ENCODE assay signal across 7 mouse cellular contexts in genomic region chr7:142458026-142458425, GRCm38 (mm10). TPM values are rescaled to one million over a fixed set of nuclear protein-coding genes. Genes with fewer than 3 reads are reported as not detected.
A peak's percentile ranks its signal among the peaks of the same experiment; 100 is the strongest.
DNase-seq lines count a peak whose midpoint lies in the region; ATAC-seq lines count a peak whose summit lies in the region.

No protein-coding gene starts in this region.

- H3K27ac ChIP-seq in forebrain, embryonic 13.5 days = peak overlapping the region; percentile 60
- H3K27ac ChIP-seq in intestine, embryonic 16.5 days (ENCODE audit: low read length) = peak overlapping the region; percentile 94
- peak overlapping the region; percentile 60; the same call in 1 of the 2 replicates for H3K27ac ChIP-seq in midbrain, embryonic 14.5 days (replicated peaks; ENCODE audit: low read depth, low read length)

- no peaks in the 10 kb centered on the region for H3K36me3 ChIP-seq in forebrain, embryonic 13.5 days (ENCODE audit: poor library complexity, severe bottlenecking)
- no peaks in the 10 kb centered on the region for H3K36me3 ChIP-seq in intestine, embryonic 16.5 days (ENCODE audit: control insufficient read depth, insufficient read depth, low read length)
- no peaks in the 10 kb centered on the region for H3K36me3 ChIP-seq in midbrain, embryonic 14.5 days (ENCODE audit: control insufficient read depth, insufficient read depth, low read length)

- no peaks in the 10 kb centered on the region for H3K9me3 ChIP-seq in forebrain, embryonic 13.5 days (replicated peaks)
- H3K9me3 ChIP-seq in intestine, embryonic 16.5 days (ENCODE audit: control insufficient read depth, low read length) = no peaks in the 10 kb centered on the region
- no peaks in the 10 kb centered on the region for H3K9me3 ChIP-seq in midbrain, embryonic 14.5 days (ENCODE audit: control insufficient read depth, low read length)

- H3K4me1 ChIP-seq in forebrain, embryonic 13.5 days = peaks cover 22% of the 10 kb centered on the region
- peaks cover 25% of the 10 kb centered on the region for H3K4me1 ChIP-seq in intestine, embryonic 16.5 days (ENCODE audit: control insufficient read depth, insufficient read depth, low read length)
- peaks cover 10% of the 10 kb centered on the region; the same call in 1 of the 2 replicates for H3K4me1 ChIP-seq in midbrain, embryonic 14.5 days (ENCODE audit: control insufficient read depth, insufficient read depth, low read length)

- no peak overlapping the region for H3K4me3 ChIP-seq in forebrain, embryonic 13.5 days
- no peak overlapping the region for H3K4me3 ChIP-seq in intestine, embryonic 16.5 days (ENCODE audit: low read length)
- no peak overlapping the region for H3K4me3 ChIP-seq in midbrain, embryonic 14.5 days (replicated peaks; ENCODE audit: low read depth, low read length)

- DNase-seq in thymus, postnatal 36 days = peak; percentile 4 to 8
- DNase-seq in thymus, postnatal 25 days = no peak
- no peak for DNase-seq in midbrain, embryonic 14.5 days
- DNase-seq in adrenal gland, postnatal 25 days = no peak
- DNase-seq in ovary, postnatal 36 days (ENCODE audit: low spot score) = no peak

- 30% methylated on average over 2 of the region's 2 CpGs for WGBS in forebrain, embryonic 13.5 days
- 14% methylated on average over 2 of the region's 2 CpGs for WGBS in intestine, embryonic 16.5 days
- 71% methylated on average over 2 of the region's 2 CpGs for WGBS in midbrain, embryonic 14.5 days

- no peak overlapping the region for H3K4me2 ChIP-seq in forebrain, embryonic 13.5 days
- H3K4me2 ChIP-seq in intestine, embryonic 16.5 days (ENCODE audit: low read depth, low read length) = no peak overlapping the region
- H3K4me2 ChIP-seq in midbrain, embryonic 14.5 days (ENCODE audit: low read length) = no peak overlapping the region

- no peak for ATAC-seq in forebrain, embryonic 13.5 days
- ATAC-seq in intestine, embryonic 16.5 days = peak; percentile 77
- no peak for ATAC-seq in midbrain, embryonic 14.5 days (ENCODE audit: low FRiP score, low TSS enrichment)

- no peaks in the 10 kb centered on the region for H3K27me3 ChIP-seq in forebrain, embryonic 13.5 days
- no peaks in the 10 kb centered on the region for H3K27me3 ChIP-seq in intestine, embryonic 16.5 days (replicated peaks; ENCODE audit: control insufficient read depth, insufficient read depth, low read length)
- H3K27me3 ChIP-seq in midbrain, embryonic 14.5 days (ENCODE audit: control insufficient read depth, insufficient read depth, low read length) = no peaks in the 10 kb centered on the region

- H3K9ac ChIP-seq in forebrain, embryonic 13.5 days = no peak overlapping the region
- 0 out of 2 replicates have a peak overlapping the region, but pooled peaks have one; percentile 31 for H3K9ac ChIP-seq in intestine, embryonic 16.5 days (ENCODE audit: low read depth, low read length)
- no peak overlapping the region for H3K9ac ChIP-seq in midbrain, embryonic 14.5 days (replicated peaks; ENCODE audit: low read length)

RNA-seq across cellular contexts. Expression of gene Lsp1, which starts 2.6 kb away (rescaled TPM):
- polyA plus RNA-seq in forebrain, embryonic 13.5 days (2015; fragmentation: Nextera tagmentation; extraction: Ambion mirVana) = 4.2 TPM in 2 replicates
- 125 and 134 TPM in 2 replicates for polyA plus RNA-seq in intestine, embryonic 16.5 days (2015; fragmentation: Nextera tagmentation; extraction: Ambion mirVana)
- 2.7 and 8.0 TPM in 2 replicates for polyA plus RNA-seq in midbrain, embryonic 14.5 days (2014; fragmentation: Nextera tagmentation; extraction: Ambion mirVana)
- total RNA-seq in adrenal gland, postnatal 25 days (2021) = 12.6 and 14.4 TPM in 2 replicates

RNA-seq across cellular contexts. Expression of gene Tnni2, which starts 16.4 kb away (rescaled TPM):
- polyA plus RNA-seq in forebrain, embryonic 13.5 days (2015; fragmentation: Nextera tagmentation; extraction: Ambion mirVana) = 0.61 TPM in 1 of 2 replicates, not detected in the other
- 4.3 and 4.7 TPM in 2 replicates for polyA plus RNA-seq in intestine, embryonic 16.5 days (2015; fragmentation: Nextera tagmentation; extraction: Ambion mirVana)
- not detected in 2 replicates for polyA plus RNA-seq in midbrain, embryonic 14.5 days (2014; fragmentation: Nextera tagmentation; extraction: Ambion mirVana)
- not detected in 2 replicates for total RNA-seq in adrenal gland, postnatal 25 days (2021)

RNA-seq across cellular contexts. Expression of gene Syt8, which starts 23.4 kb away (rescaled TPM):
- not detected in 2 replicates for polyA plus RNA-seq in forebrain, embryonic 13.5 days (2015; fragmentation: Nextera tagmentation; extraction: Ambion mirVana)
- 8.8 and 10.4 TPM in 2 replicates for polyA plus RNA-seq in intestine, embryonic 16.5 days (2015; fragmentation: Nextera tagmentation; extraction: Ambion mirVana)
- not detected in 2 replicates for polyA plus RNA-seq in midbrain, embryonic 14.5 days (2014; fragmentation: Nextera tagmentation; extraction: Ambion mirVana)
- total RNA-seq in adrenal gland, postnatal 25 days (2021) = not detected in 2 replicates

RNA-seq across cellular contexts. Expression of gene Tnnt3, which starts 40.6 kb away (rescaled TPM):
- 0.28 and 0.77 TPM in 2 replicates for polyA plus RNA-seq in forebrain, embryonic 13.5 days (2015; fragmentation: Nextera tagmentation; extraction: Ambion mirVana)
- 2.1 and 3.2 TPM in 2 replicates for polyA plus RNA-seq in intestine, embryonic 16.5 days (2015; fragmentation: Nextera tagmentation; extraction: Ambion mirVana)
- 1.1 TPM in 1 of 2 replicates, not detected in the other for polyA plus RNA-seq in midbrain, embryonic 14.5 days (2014; fragmentation: Nextera tagmentation; extraction: Ambion mirVana)
- not detected in 2 replicates for total RNA-seq in adrenal gland, postnatal 25 days (2021)

Comparison
In these comparisons a context has a peak if more than half of its experiments do, and no peak if none do; other contexts are left out.
1. DNase-seq: peak in thymus, postnatal 36 days (2 of 2); none in thymus, postnatal 25 days (single experiment), midbrain, embryonic 14.5 days (single experiment), adrenal gland, postnatal 25 days (single experiment) and ovary, postnatal 36 days (single experiment).
2. RNA of gene Lsp1, which starts 2.6 kb away (polyA plus RNA-seq): 125 to 134 TPM in intestine, embryonic 16.5 days; 2.7 to 8.0 TPM in midbrain, embryonic 14.5 days and 4.2 TPM in forebrain, embryonic 13.5 days; every median in the first group is over 10 times any median in the second.
3. Peak in every context shown above with its lines, with median percentiles within 50 percentile points of each other: H3K27ac ChIP-seq.